Mouse (Mus musculus) embryonic facial prominence, embryonic 14.5 days (tissue): Measurements from ENCODE around the gene Plin5. TPM values are rescaled to one million over a fixed set of nuclear protein-coding genes. Genes with fewer than 3 reads are reported as not detected.

Experiments
- ATAC-seq: fragments of 200-750 bp; cut with Nextera tagmentation; 2 replicates; pipeline ENCODE4 v1.8.0; 2017; ENCODE audit warnings: low read depth, moderate number of reproducible peaks, moderate TSS enrichment
- DNase-seq: peaks from one replicate; pipeline ENCODE4 v3.0.0-alpha.2; 2015; ENCODE audit warnings: low spot score
- H3K27ac ChIP-seq: fragments of 300-500 bp; sonication (generic); replicated peaks from 2 replicates; pipeline ENCODE4 v1.5.1; 2014; ENCODE audit warnings: low read depth, mild to moderate bottlenecking, low read length, moderate library complexity
- H3K27me3 ChIP-seq: fragments of 300-500 bp; sonication (generic); replicated peaks from 2 replicates; pipeline ENCODE4 v1.6.1; 2014; ENCODE audit warnings: low read length; ENCODE audit not compliant: control insufficient read depth, insufficient read depth
- H3K36me3 ChIP-seq: fragments of 300-500 bp; sonication (generic); 2 replicates; pipeline ENCODE4 v1.6.1; 2014; ENCODE audit warnings: low read length, mixed read lengths; ENCODE audit not compliant: control insufficient read depth, insufficient read depth
- H3K4me1 ChIP-seq: fragments of 300-500 bp; sonication (generic); 2 replicates; pipeline ENCODE4 v1.6.1; 2014; ENCODE audit warnings: antibody characterized with exemption, low read length; ENCODE audit not compliant: control insufficient read depth, insufficient read depth
- H3K4me2 ChIP-seq: fragments of 300-500 bp; sonication (generic); 2 replicates; pipeline ENCODE4 v1.6.1; 2014; ENCODE audit warnings: low read depth, mild to moderate bottlenecking, low read length, moderate library complexity, mixed read lengths
- H3K4me3 ChIP-seq: fragments of 300-500 bp; sonication (generic); 2 replicates; pipeline ENCODE4 v1.5.1; 2014; ENCODE audit warnings: low read depth, mild to moderate bottlenecking, low read length
- H3K9ac ChIP-seq: fragments of 300-500 bp; sonication (generic); 2 replicates; pipeline ENCODE4 v1.6.1; 2014; ENCODE audit warnings: low read depth, mild to moderate bottlenecking, low read length, moderate library complexity, mixed read lengths
- H3K9me3 ChIP-seq: fragments of 300-500 bp; sonication (generic); 2 replicates; pipeline ENCODE4 v1.6.1; 2016; ENCODE audit warnings: low read length; ENCODE audit not compliant: control insufficient read depth
- WGBS: fragments of 180-500 bp; shearing (Covaris S2); extraction: QIAGEN DNeasy Blood & Tissue Kit; methylation state at CpG from one replicate; pipeline ENCODE4 v1.1.7; 2014; 5-methylcytosine and 5-hydroxymethylcytosine counted together
- polyA plus RNA-seq: library from polyadenylated mRNA; unstranded; fragments of >200 nt; fragmentation: Nextera tagmentation; extraction: Ambion mirVana; gene quantifications from 2 replicates; pipeline ENCODE4 v1.2.1, GENCODE M21; 2014

Plin5 gene
- polyA plus RNA-seq, 1 experiment from 2014 or later, result 0.57 TPM

GRCm38 (mm10) chr17:56148790-56149618 is 31.6 kb upstream of the Plin5 start:
- peaks cover 47% of the 10 kb centered on the region for H3K27me3 ChIP-seq
- ATAC-seq, result peak; percentile 51

GRCm38 (mm10) chr17:56148280-56148679 is 30.9 kb upstream of the Plin5 start:
- DNase-seq, result no peak
- no peaks in the 10 kb centered on the region for H3K9me3 ChIP-seq
- 25% methylated on average over 9 of the region's 9 CpGs for WGBS
- peak overlapping the region; percentile 17 for H3K4me3 ChIP-seq
- peaks cover 49% of the 10 kb centered on the region for H3K27me3 ChIP-seq
- no peak for ATAC-seq
- no peaks in the 10 kb centered on the region for H3K36me3 ChIP-seq
- H3K27ac ChIP-seq, result no peak overlapping the region
- H3K4me1 ChIP-seq, result no peaks in the 10 kb centered on the region
- peak overlapping the region; percentile 40; the same call in 1 of the 2 replicates for H3K4me2 ChIP-seq
- no peak overlapping the region for H3K9ac ChIP-seq

More at GRCm38 (mm10) chr17:56148790-56149618, 31.6 kb upstream of the Plin5 start:
- Histone ChIP-seq H3K9me3 (no peaks in the 10 kb centered on the region), H3K4me2 (peak overlapping the region; percentile 40), H3K36me3 (no peaks in the 10 kb centered on the region), H3K4me3 (peak overlapping the region; percentile 17), H3K4me1 (no peaks in the 10 kb centered on the region), H3K9ac (peak overlapping the region; percentile 15; the same call in 1 of the 2 replicates), H3K27ac (no peak overlapping the region)
- 4% methylated on average over 21 of the region's 30 CpGs for WGBS
- DNase-seq, result no peak

GRCm38 (mm10) chr17:56147420-56147819 is 30.0 kb upstream of the Plin5 start:
- Histone ChIP-seq H3K4me2 (no peak overlapping the region), H3K9me3 (no peaks in the 10 kb centered on the region), H3K9ac (no peak overlapping the region), H3K27me3 (peaks cover 50% of the 10 kb centered on the region), H3K27ac (no peak overlapping the region), H3K36me3 (no peaks in the 10 kb centered on the region), H3K4me3 (no peak overlapping the region), H3K4me1 (no peaks in the 10 kb centered on the region)
- peak; percentile 63 for DNase-seq
- ATAC-seq, result peak; percentile 69; the same call in 1 of the 2 replicates
- WGBS, result 56% methylated on average over 12 of the region's 12 CpGs

GRCm38 (mm10) chr17:56146131-56146530 is 28.7 kb upstream of the Plin5 start:
- H3K9me3 ChIP-seq, result no peaks in the 10 kb centered on the region
- no peak overlapping the region for H3K4me3 ChIP-seq
- DNase-seq (no peak), ATAC-seq (no peak)
- 11% methylated on average over 9 of the region's 9 CpGs for WGBS
- no peak overlapping the region for H3K27ac ChIP-seq
- H3K36me3 ChIP-seq, result no peaks in the 10 kb centered on the region
- H3K4me1 ChIP-seq, result peaks cover 4% of the 10 kb centered on the region
- H3K4me2 ChIP-seq, result no peak overlapping the region
- peaks cover 63% of the 10 kb centered on the region for H3K27me3 ChIP-seq
- no peak overlapping the region for H3K9ac ChIP-seq

- H3K4me1 ChIP-seq, result peaks cover 6% of the 10 kb centered on the region
- H3K9me3 ChIP-seq, result no peaks in the 10 kb centered on the region
- 78% methylated on average over 9 of the region's 9 CpGs for WGBS
- DNase-seq (no peak), ATAC-seq (no peak)
- H3K36me3 ChIP-seq, result no peaks in the 10 kb centered on the region
- no peak overlapping the region for H3K4me3 ChIP-seq
- H3K4me2 ChIP-seq, result no peak overlapping the region
- H3K27ac ChIP-seq, result no peak overlapping the region
- H3K9ac ChIP-seq, result no peak overlapping the region
- H3K27me3 ChIP-seq, result peaks cover 67% of the 10 kb centered on the region
Measured at GRCm38 (mm10) chr17:56144546-56144945, 27.1 kb upstream of the Plin5 start.

- ATAC-seq, result peak; percentile 32; the same call in 1 of the 2 replicates
- H3K27ac ChIP-seq, result no peak overlapping the region
Measured at GRCm38 (mm10) chr17:56141702-56142605, 24.6 kb upstream of the Plin5 start.

GRCm38 (mm10) chr17:56139858-56140595 is 22.6 kb upstream of the Plin5 start, which contains the start of gene Sema6b:
Sema6b (minus strand) TSS chr17:56140343.
- 2% methylated on average over 37 of the region's 79 CpGs for WGBS
- Histone ChIP-seq H3K9ac (peak within 1 kb of the TSS; percentile 72), H3K9me3 (no peaks in the 10 kb centered on the region), H3K4me3 (peak within 1 kb of the TSS; percentile 80), H3K27me3 (peaks cover 44% of the 10 kb centered on the region), H3K4me1 (peaks cover 9% of the 10 kb centered on the region), H3K27ac (no peak within 1 kb of the TSS), H3K4me2 (peak within 1 kb of the TSS; percentile 98), H3K36me3 (no peaks in the 10 kb centered on the region)
- DNase-seq, result peak; percentile 62
- ATAC-seq, result no peak

More at GRCm38 (mm10) chr17:56141702-56142605, 24.6 kb upstream of the Plin5 start:
- Histone ChIP-seq H3K4me1 (peaks cover 9% of the 10 kb centered on the region), H3K36me3 (no peaks in the 10 kb centered on the region), H3K4me2 (peak overlapping the region; percentile 80), H3K27me3 (peaks cover 51% of the 10 kb centered on the region), H3K9ac (peak overlapping the region; percentile 56), H3K9me3 (no peaks in the 10 kb centered on the region), H3K4me3 (peak overlapping the region; percentile 39)
- DNase-seq, result peak; percentile 57
- WGBS, result 0% methylated on average over 25 of the region's 47 CpGs

- H3K27ac ChIP-seq, result no peak overlapping the region
- ATAC-seq (no peak), DNase-seq (no peak)
- H3K36me3 ChIP-seq, result no peaks in the 10 kb centered on the region
- peaks cover 13% of the 10 kb centered on the region for H3K4me1 ChIP-seq
- peak overlapping the region; percentile 80 for H3K4me3 ChIP-seq
- peaks cover 44% of the 10 kb centered on the region for H3K27me3 ChIP-seq
- WGBS, result 25% methylated on average over 4 of the region's 21 CpGs
- no peaks in the 10 kb centered on the region for H3K9me3 ChIP-seq
- peak overlapping the region; percentile 72 for H3K9ac ChIP-seq
- H3K4me2 ChIP-seq, result peak overlapping the region; percentile 98
Measured at GRCm38 (mm10) chr17:56139355-56139754, 22.0 kb upstream of the Plin5 start.
